Mouse (Mus musculus) olfactory bulb, adult 2 months (tissue): ENCODE measurements at regions not wholly inside any gene's neighbourhood (a gene's known extent, or its start where the extent isn't known, plus 50 kb on each side); places are given as distances from the start of the nearest gene placed in this dataset.

ENCODE experiments used
- H3K27ac ChIP-seq: fragments of 200-500 bp; 2 replicates; pipeline ENCODE4 v1.5.1; 2012; ENCODE audit warnings: low read depth, low read length; ENCODE audit not compliant: insufficient read depth
- H3K4me1 ChIP-seq: fragments of 200-500 bp; 2 replicates; pipeline ENCODE4 v1.6.1; 2012; ENCODE audit warnings: low read length; ENCODE audit not compliant: control insufficient read depth, insufficient read depth
- H3K4me3 ChIP-seq: fragments of 200-500 bp; 2 replicates; pipeline ENCODE4 v1.5.1; 2012; ENCODE audit warnings: mild to moderate bottlenecking, low read depth, low read length, moderate library complexity; ENCODE audit not compliant: insufficient read depth
- CTCF ChIP-seq: fragments of 200-500 bp; IDR thresholded peaks from 2 replicates; pipeline ENCODE4 v1.5.1; 2012; ENCODE audit warnings: low read depth, mild to moderate bottlenecking, low read length, moderate library complexity; ENCODE audit not compliant: insufficient read depth
- POLR2A ChIP-seq: fragments of 200-500 bp; IDR thresholded peaks from 2 replicates; pipeline ENCODE4 v1.6.1; 2012; ENCODE audit warnings: mild to moderate bottlenecking, low read depth, low read length, moderate library complexity; ENCODE audit not compliant: insufficient read depth
- WGBS: fragments of 180-500 bp; shearing (Covaris S2); methylation state at CpG from one replicate; pipeline ENCODE4 v1.1.7; 2018; 5-methylcytosine and 5-hydroxymethylcytosine counted together

GRCm38 (mm10) chr19:32952425-32952824 lies 195.1 kb downstream of the Pten start:
- TF ChIP-seq POLR2A (no peak), CTCF (no peak)
- 77% methylated on average over 4 of the region's 4 CpGs for WGBS
- Histone ChIP-seq H3K27ac (no peak overlapping the region), H3K4me3 (no peak overlapping the region), H3K4me1 (peaks cover 26% of the 10 kb centered on the region)

GRCm38 (mm10) chr19:32952928-32953687 lies 195.8 kb downstream of the Pten start:
- Histone ChIP-seq H3K27ac (0 out of 2 replicates have a peak overlapping the region, but pooled peaks have one; percentile 4), H3K4me1 (peaks cover 26% of the 10 kb centered on the region), H3K4me3 (no peak overlapping the region)
- WGBS: 76% methylated on average over 11 of the region's 11 CpGs
- no peak for TF ChIP-seq POLR2A
- TF ChIP-seq CTCF: no peak

GRCm38 (mm10) chr19:32954001-32954605 lies 196.8 kb downstream of the Pten start:
- Histone ChIP-seq H3K4me1 (peaks cover 26% of the 10 kb centered on the region), H3K27ac (0 out of 2 replicates have a peak overlapping the region, but pooled peaks have one; percentile 39), H3K4me3 (no peak overlapping the region)
- 26% methylated on average over 4 of the region's 4 CpGs for WGBS
- TF ChIP-seq POLR2A (no peak), CTCF (no peak)

- WGBS: 98% methylated on average over 3 of the region's 3 CpGs
- peaks cover 26% of the 10 kb centered on the region for H3K4me1 ChIP-seq
- no peak overlapping the region for H3K4me3 ChIP-seq
- H3K27ac ChIP-seq: no peak overlapping the region
- no peak for TF ChIP-seq POLR2A
- TF ChIP-seq CTCF: no peak
Measured at GRCm38 (mm10) chr19:32954942-32955341, 197.6 kb downstream of the Pten start.

GRCm38 (mm10) chr19:32956143-32956915 lies 199.0 kb downstream of the Pten start:
- 30% methylated on average over 9 of the region's 9 CpGs for WGBS
- no peak for TF ChIP-seq CTCF
- TF ChIP-seq POLR2A: no peak
- H3K4me3 ChIP-seq: no peak overlapping the region

GRCm38 (mm10) chr19:32956916-32957558 lies 199.7 kb downstream of the Pten start:
- 12% methylated on average over 13 of the region's 13 CpGs for WGBS
- Histone ChIP-seq H3K4me1 (peaks cover 26% of the 10 kb centered on the region), H3K4me3 (no peak overlapping the region), H3K27ac (peak overlapping the region; percentile 89)
- TF ChIP-seq POLR2A (no peak), CTCF (no peak)

More at GRCm38 (mm10) chr19:32956143-32956915, 199.0 kb downstream of the Pten start:
- H3K27ac ChIP-seq: peak overlapping the region; percentile 27; the same call in 1 of the 2 replicates
- peaks cover 26% of the 10 kb centered on the region for H3K4me1 ChIP-seq

GRCm38 (mm10) chr19:32958276-32958675 lies 201.0 kb downstream of the Pten start:
- 94% methylated on average over 4 of the region's 4 CpGs for WGBS

GRCm38 (mm10) chr19:32958791-32959190 lies 201.5 kb downstream of the Pten start:
- Histone ChIP-seq H3K4me3 (no peak overlapping the region), H3K4me1 (peaks cover 18% of the 10 kb centered on the region), H3K27ac (peak overlapping the region; percentile 89; the same call in 1 of the 2 replicates)
- TF ChIP-seq POLR2A (no peak), CTCF (no peak)
- WGBS: 95% methylated on average over 4 of the region's 4 CpGs

More at GRCm38 (mm10) chr19:32958276-32958675, 201.0 kb downstream of the Pten start:
- TF ChIP-seq POLR2A (no peak), CTCF (no peak)
- no peak overlapping the region for H3K4me3 ChIP-seq
- peaks cover 19% of the 10 kb centered on the region for H3K4me1 ChIP-seq
- H3K27ac ChIP-seq: peak overlapping the region; percentile 89; the same call in 1 of the 2 replicates

- H3K4me3 ChIP-seq: no peak overlapping the region
- WGBS: 73% methylated on average over 5 of the region's 5 CpGs
- TF ChIP-seq POLR2A: no peak
- no peak for TF ChIP-seq CTCF
- peaks cover 10% of the 10 kb centered on the region for H3K4me1 ChIP-seq
- no peak overlapping the region for H3K27ac ChIP-seq
Measured at GRCm38 (mm10) chr19:32959844-32960195, 202.5 kb downstream of the Pten start.
